Mouse (Mus musculus) liver, adult 2 months (tissue): ENCODE measurements around the gene Extl1.

Source experiments
- CTCF ChIP-seq: fragments of 200-500 bp; IDR thresholded peaks from 2 replicates; pipeline ENCODE4 v1.5.1; 2011; ENCODE audit warnings: low read depth, low read length, control low read depth
- POLR2A ChIP-seq: fragments of 200-500 bp; IDR thresholded peaks from 2 replicates; pipeline ENCODE4 v1.6.1; 2011; ENCODE audit warnings: low read length, control low read depth; ENCODE audit not compliant: insufficient read depth; ENCODE audit errors: extremely low read depth

- TF ChIP-seq POLR2A (no peak), CTCF (no peak)
These were observed 22.4 kb downstream of the Extl1 start for GRCm38 (mm10) chr4:134361215-134361614.
